In the genomic region with DNA sequence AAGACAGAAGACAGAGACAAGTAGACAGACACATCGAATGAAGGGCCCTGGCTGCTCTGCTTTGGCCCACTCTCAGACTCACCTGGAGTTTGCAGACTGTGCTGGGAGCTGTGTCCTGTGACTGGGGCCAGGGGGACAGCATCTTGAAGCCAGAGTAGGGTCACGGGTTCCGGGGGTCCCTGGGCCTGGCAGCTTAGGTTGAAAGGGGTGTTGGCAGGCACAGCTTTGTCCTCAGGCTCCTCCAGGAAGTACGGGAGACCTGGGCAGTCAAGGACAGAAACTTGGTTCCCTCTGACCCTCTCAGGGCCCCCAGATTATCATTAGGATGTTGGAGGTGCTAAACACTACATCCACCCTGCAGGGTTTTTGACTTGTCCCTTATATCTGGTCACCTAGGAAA, we compare ENCODE assay signal across 17 mouse cellular contexts. TPM values are rescaled to one million over a fixed set of nuclear protein-coding genes. Genes with fewer than 3 reads are reported as not detected.
DNase-seq lines count a peak whose midpoint lies in the region; ATAC-seq and TF ChIP-seq lines count a peak whose summit lies in the region.
"Had no signal": no experiment of that assay in that cellular context is flagged by ENCODE, and none has a peak within 500 bp of the region (broad histone marks: within the 10 kb centered on the region; RNA-seq: fewer than 3 reads in every experiment).

No protein-coding gene starts in this region.

- 74% methylated on average over 4 of the region's 4 CpGs for WGBS in heart, adult 2 months
- WGBS in midbrain, embryonic 10.5 days: 74% methylated on average over 4 of the region's 4 CpGs
- 79% methylated on average over 4 of the region's 4 CpGs for WGBS in midbrain, embryonic 11.5 days
- 62% methylated on average over 4 of the region's 4 CpGs for WGBS in embryonic facial prominence, embryonic 14.5 days

- H3K4me3 ChIP-seq in heart, adult 2 months: no peak overlapping the region
- no peak overlapping the region for H3K4me3 ChIP-seq in midbrain, embryonic 10.5 days
- H3K4me3 ChIP-seq in midbrain, embryonic 11.5 days (ENCODE audit: low read depth, low read length): no peak overlapping the region
- H3K4me3 ChIP-seq in embryonic facial prominence, embryonic 14.5 days (ENCODE audit: low read depth, low read length): no peak overlapping the region
- H3K4me3 ChIP-seq: forebrain, embryonic 13.5 days; heart, embryonic 13.5 days; intestine, embryonic 15.5 days had no signal

- no peak for ATAC-seq in midbrain, embryonic 11.5 days (ENCODE audit: low FRiP score)
- ATAC-seq in embryonic facial prominence, embryonic 14.5 days (ENCODE audit: low read depth): no peak
- ATAC-seq in activated CD4-positive, CD25-positive, alpha-beta regulatory T cell, adult 4 months: no peak
- ATAC-seq: forebrain, embryonic 13.5 days; forebrain, postnatal 0 days; intestine, embryonic 15.5 days had no signal

- peaks cover 13% of the 10 kb centered on the region for H3K4me1 ChIP-seq in heart, adult 2 months (ENCODE audit: control insufficient read depth, insufficient read depth, low read length)
- peaks cover 46% of the 10 kb centered on the region for H3K4me1 ChIP-seq in midbrain, embryonic 10.5 days
- H3K4me1 ChIP-seq in midbrain, embryonic 11.5 days (ENCODE audit: control insufficient read depth, insufficient read depth, low read length): peaks cover 18% of the 10 kb centered on the region
- peaks cover 37% of the 10 kb centered on the region for H3K4me1 ChIP-seq in embryonic facial prominence, embryonic 14.5 days (ENCODE audit: control insufficient read depth, insufficient read depth, low read length)

- no peak for DNase-seq in heart, adult 2 months
- no peak for DNase-seq in heart, adult 18-20 months
- no peak for DNase-seq in midbrain, embryonic 10.5 days (ENCODE audit: low spot score)
- DNase-seq in midbrain, embryonic 11.5 days (ENCODE audit: low spot score, missing footprints): no peak
- DNase-seq in embryonic facial prominence, embryonic 14.5 days (ENCODE audit: low spot score): no peak
- DNase-seq: adrenal gland, adult 8-10 months; adrenal gland, postnatal 36 days; cerebellum, adult 2 months; cerebellum, postnatal 10 days; forebrain, postnatal 0 days; gastrocnemius, postnatal 36 days had no signal

- no peak for TF ChIP-seq POLR2A in heart, adult 2 months (IDR thresholded peaks at IDR 0.05; ENCODE audit: insufficient read depth, low read depth, low read length)

- H3K4me2 ChIP-seq in midbrain, embryonic 11.5 days: no peak overlapping the region
- H3K4me2 ChIP-seq in embryonic facial prominence, embryonic 14.5 days (ENCODE audit: low read depth, low read length): no peak overlapping the region
- H3K4me2 ChIP-seq: forebrain, embryonic 13.5 days; heart, embryonic 13.5 days; hindbrain, embryonic 14.5 days; intestine, embryonic 15.5 days had no signal

- no peaks in the 10 kb centered on the region for H3K9me3 ChIP-seq in midbrain, embryonic 10.5 days (replicated peaks)
- no peaks in the 10 kb centered on the region for H3K9me3 ChIP-seq in midbrain, embryonic 11.5 days (ENCODE audit: control insufficient read depth, low read length)
- H3K9me3 ChIP-seq in embryonic facial prominence, embryonic 14.5 days (ENCODE audit: control insufficient read depth, low read length): no peaks in the 10 kb centered on the region
- H3K9me3 ChIP-seq: forebrain, embryonic 13.5 days; heart, embryonic 13.5 days; intestine, embryonic 15.5 days had no signal

- intact Hi-C loops in heart, adult 2 months (cut with DNase I): loop anchor here (2.0 kb wide), 1 partner anchor 19 kb away; no protein-coding TSS in a partner anchor

- no peak for TF ChIP-seq CTCF in heart, adult 2 months (IDR thresholded peaks at IDR 0.05)

- TF ChIP-seq EP300 in heart, adult 2 months (IDR thresholded peaks at IDR 0.05; ENCODE audit: insufficient read depth, low read depth, low read length): no peak

- 0 out of 2 replicates have a peak overlapping the region, but pooled peaks have one; percentile 4 for H3K9ac ChIP-seq in heart, adult 2 months (ENCODE audit: low read depth, low read length)
- no peak overlapping the region for H3K9ac ChIP-seq in midbrain, embryonic 11.5 days (ENCODE audit: low read length)
- peak overlapping the region; percentile 14; the same call in 1 of the 2 replicates for H3K9ac ChIP-seq in embryonic facial prominence, embryonic 14.5 days (ENCODE audit: low read depth, low read length)
- H3K9ac ChIP-seq: forebrain, embryonic 13.5 days; forebrain, postnatal 0 days; heart, embryonic 13.5 days; hindbrain, embryonic 14.5 days; intestine, embryonic 15.5 days had no signal

- no peaks in the 10 kb centered on the region for H3K27me3 ChIP-seq in heart, adult 2 months (ENCODE audit: control insufficient read depth, insufficient read depth, low read length)
- H3K27me3 ChIP-seq in midbrain, embryonic 10.5 days (ENCODE audit: low read depth, poor library complexity, severe bottlenecking): peaks cover 12% of the 10 kb centered on the region
- no peaks in the 10 kb centered on the region for H3K27me3 ChIP-seq in midbrain, embryonic 11.5 days (ENCODE audit: control insufficient read depth, insufficient read depth, low read length)
- no peaks in the 10 kb centered on the region for H3K27me3 ChIP-seq in embryonic facial prominence, embryonic 14.5 days (replicated peaks; ENCODE audit: control insufficient read depth, insufficient read depth, low read length)
- H3K27me3 ChIP-seq: forebrain, embryonic 13.5 days; intestine, embryonic 15.5 days had no signal

- H3K79me2 ChIP-seq in heart, adult 2 months (replicated peaks; ENCODE audit: control insufficient read depth, insufficient read depth, low read length): no peaks in the 10 kb centered on the region

- H3K36me3 ChIP-seq in heart, adult 2 months (ENCODE audit: control insufficient read depth, insufficient read depth, low read length): no peaks in the 10 kb centered on the region; the same call in 1 of the 2 replicates
- no peaks in the 10 kb centered on the region for H3K36me3 ChIP-seq in midbrain, embryonic 10.5 days
- no peaks in the 10 kb centered on the region for H3K36me3 ChIP-seq in midbrain, embryonic 11.5 days (ENCODE audit: control insufficient read depth, insufficient read depth, low read length)
- H3K36me3 ChIP-seq in embryonic facial prominence, embryonic 14.5 days (ENCODE audit: control insufficient read depth, insufficient read depth, low read length): peaks cover 23% of the 10 kb centered on the region; the same call in 1 of the 2 replicates
- H3K36me3 ChIP-seq: intestine, embryonic 15.5 days had no signal

- H3K27ac ChIP-seq in heart, adult 2 months: no peak overlapping the region
- peak overlapping the region; percentile 46; the same call in 1 of the 2 replicates for H3K27ac ChIP-seq in midbrain, embryonic 10.5 days (replicated peaks)
- H3K27ac ChIP-seq in midbrain, embryonic 11.5 days (ENCODE audit: low read depth, low read length): no peak overlapping the region
- H3K27ac ChIP-seq in embryonic facial prominence, embryonic 14.5 days (replicated peaks; ENCODE audit: low read depth, low read length): no peak overlapping the region
- H3K27ac ChIP-seq: forebrain, embryonic 13.5 days; heart, embryonic 13.5 days; hindbrain, embryonic 14.5 days; intestine, embryonic 15.5 days had no signal

RNA-seq across cellular contexts. Expression of a gene that starts 2.8 kb away (rescaled TPM):
- 10 to 100 TPM; 75.0 to 82.4 TPM for total RNA-seq in heart, adult 2 months (2021)
- 51.8 and 73.7 TPM in 2 replicates for polyA plus RNA-seq in heart, adult 2 months (2012; rRNA removed)
- total RNA-seq in heart, adult 18-20 months (2021): 10 to 100 TPM; 52.0 to 57.2 TPM
- polyA plus RNA-seq in midbrain, embryonic 10.5 days (2016; fragmentation: Nextera tagmentation; extraction: Ambion mirVana): 16.5 and 21.6 TPM in 2 replicates
- polyA plus RNA-seq in midbrain, embryonic 11.5 days (2014; fragmentation: Nextera tagmentation; extraction: Ambion mirVana): 17.4 and 21.8 TPM in 2 replicates
- 114 and 116 TPM in 2 replicates for polyA plus RNA-seq in embryonic facial prominence, embryonic 14.5 days (2014; fragmentation: Nextera tagmentation; extraction: Ambion mirVana)
- 10 to 100 TPM; 16.5 to 26.4 TPM for polyA plus RNA-seq in activated CD4-positive, CD25-positive, alpha-beta regulatory T cell, adult 4 months (2017; shearing (Covaris generic))

RNA-seq across cellular contexts. Expression of a gene that starts 31.0 kb away (rescaled TPM):
- total RNA-seq in heart, adult 2 months (2021): 1 to 10 TPM; 5.7 to 5.9 TPM
- polyA plus RNA-seq in heart, adult 2 months (2012; rRNA removed): 5.4 and 10.1 TPM in 2 replicates
- 1 to 10 TPM; 3.4 to 8.6 TPM for total RNA-seq in heart, adult 18-20 months (2021)
- 0.25 and 0.34 TPM in 2 replicates for polyA plus RNA-seq in midbrain, embryonic 10.5 days (2016; fragmentation: Nextera tagmentation; extraction: Ambion mirVana)
- polyA plus RNA-seq in midbrain, embryonic 11.5 days (2014; fragmentation: Nextera tagmentation; extraction: Ambion mirVana): 0.10 TPM in 1 of 2 replicates, not detected in the other
- polyA plus RNA-seq in embryonic facial prominence, embryonic 14.5 days (2014; fragmentation: Nextera tagmentation; extraction: Ambion mirVana): 4.1 TPM in 2 replicates
- 1 to 10 TPM; 3.2 to 4.9 TPM for polyA plus RNA-seq in activated CD4-positive, CD25-positive, alpha-beta regulatory T cell, adult 4 months (2017; shearing (Covaris generic))
- total RNA-seq: hematopoietic stem cell, adult 5-6 weeks had no signal

RNA-seq across cellular contexts. Expression of a gene that starts 31.2 kb away (rescaled TPM):
- 10 to 100 TPM; 71.0 to 76.2 TPM for total RNA-seq in heart, adult 2 months (2021)
- polyA plus RNA-seq in heart, adult 2 months (2012; rRNA removed): 24.5 and 29.4 TPM in 2 replicates
- total RNA-seq in heart, adult 18-20 months (2021): 10 to 100 TPM; 70.7 to 71.3 TPM
- polyA plus RNA-seq in midbrain, embryonic 10.5 days (2016; fragmentation: Nextera tagmentation; extraction: Ambion mirVana): 55.2 and 61.8 TPM in 2 replicates
- polyA plus RNA-seq in midbrain, embryonic 11.5 days (2014; fragmentation: Nextera tagmentation; extraction: Ambion mirVana): 69.2 and 74.2 TPM in 2 replicates
- polyA plus RNA-seq in embryonic facial prominence, embryonic 14.5 days (2014; fragmentation: Nextera tagmentation; extraction: Ambion mirVana): 65.9 and 71.9 TPM in 2 replicates
- 10 to 100 TPM; 47.1 to 58.0 TPM for polyA plus RNA-seq in activated CD4-positive, CD25-positive, alpha-beta regulatory T cell, adult 4 months (2017; shearing (Covaris generic))
